Mouse (Mus musculus) brain, embryonic 14.5 days (tissue): ENCODE results near the gene Lmo4. TPM values are rescaled to one million over a fixed set of nuclear protein-coding genes. Genes with fewer than 3 reads are reported as not detected.

Experiments used
- DNase-seq: peaks from one replicate; pipeline ENCODE4 v3.0.0-alpha.2; 2011; ENCODE audit warnings: low read depth
- CTCF ChIP-seq: fragments of 200-500 bp; IDR thresholded peaks from 2 replicates; pipeline ENCODE4 v1.5.1; 2012; ENCODE audit warnings: inconsistent platforms, mild to moderate bottlenecking, moderate library complexity, borderline replicate concordance; ENCODE audit not compliant: insufficient read depth, insufficient read length; ENCODE audit errors: extremely low read depth
- POLR2A ChIP-seq: fragments of 200-500 bp; IDR thresholded peaks from 2 replicates; pipeline ENCODE4 v1.6.1; 2012; ENCODE audit warnings: mild to moderate bottlenecking, inconsistent platforms, borderline replicate concordance; ENCODE audit not compliant: poor library complexity, insufficient read depth, insufficient read length, severe bottlenecking; ENCODE audit errors: extremely low read depth
- polyA plus RNA-seq: library from polyadenylated mRNA; depleted of rRNA; stranded (reverse); fragments of >200 nt; gene quantifications from 2 replicates; pipeline ENCODE4 v1.2.3, GENCODE M21; 2012; rRNA removed

Gene Lmo4
- polyA plus RNA-seq = 155 and 177 TPM in 2 replicates

DNA sequence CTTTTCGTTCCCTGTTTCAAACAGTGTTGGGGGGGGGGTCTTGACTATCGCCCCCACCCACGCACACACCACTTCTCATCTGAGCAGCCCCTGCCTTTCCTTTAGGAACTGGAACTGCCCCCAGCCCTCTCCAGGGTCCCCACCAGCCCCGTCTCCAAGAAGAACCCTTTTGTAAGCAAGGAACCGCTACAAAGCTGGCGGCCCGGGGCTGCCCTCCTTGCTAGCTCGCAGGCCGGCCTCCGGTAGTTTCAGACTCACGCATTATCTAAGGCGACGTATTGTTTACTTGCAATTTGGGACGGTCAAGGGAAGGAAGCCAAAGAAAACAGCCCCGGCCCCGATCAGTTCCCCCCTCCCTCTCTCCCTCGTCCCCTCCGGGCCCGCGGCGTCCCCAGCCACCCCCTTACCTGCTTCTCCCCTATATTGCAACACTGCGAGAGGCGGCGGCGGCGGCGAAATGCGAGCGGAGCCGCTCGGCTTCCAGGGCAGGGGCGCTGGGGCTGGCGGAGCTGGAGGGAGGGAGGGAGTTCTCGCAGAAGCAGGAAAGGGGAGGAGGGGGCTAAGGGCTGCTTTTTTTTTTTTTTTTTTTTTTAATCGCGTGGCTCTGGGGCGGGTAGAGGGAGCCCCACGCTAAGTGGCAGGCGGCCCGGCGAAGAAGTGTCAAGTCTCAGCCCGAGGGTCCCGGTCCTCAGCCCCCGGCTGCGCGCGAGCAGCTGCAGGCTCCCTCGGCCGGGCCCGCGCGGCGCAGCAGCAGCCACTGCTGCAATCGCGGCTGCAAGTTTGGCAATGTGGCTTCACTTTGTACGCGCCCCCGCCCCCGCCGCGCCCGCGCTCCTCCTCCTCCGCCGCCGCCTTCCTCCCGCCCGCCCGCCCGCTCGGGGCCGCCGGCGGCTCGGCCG lies at the start of gene Lmo4:
Gene Lmo4 (minus strand): TSS at position 808 of the 899 bp plus-strand sequence.
- TF ChIP-seq CTCF (no peak), POLR2A (peak; percentile 64)
- peak; percentile 92 for DNase-seq

GRCm38 (mm10) chr3:144254281-144254680 lies 49.3 kb upstream of the Lmo4 start:
- no peak for DNase-seq
- no peak for TF ChIP-seq CTCF
- no peak for TF ChIP-seq POLR2A

DNA sequence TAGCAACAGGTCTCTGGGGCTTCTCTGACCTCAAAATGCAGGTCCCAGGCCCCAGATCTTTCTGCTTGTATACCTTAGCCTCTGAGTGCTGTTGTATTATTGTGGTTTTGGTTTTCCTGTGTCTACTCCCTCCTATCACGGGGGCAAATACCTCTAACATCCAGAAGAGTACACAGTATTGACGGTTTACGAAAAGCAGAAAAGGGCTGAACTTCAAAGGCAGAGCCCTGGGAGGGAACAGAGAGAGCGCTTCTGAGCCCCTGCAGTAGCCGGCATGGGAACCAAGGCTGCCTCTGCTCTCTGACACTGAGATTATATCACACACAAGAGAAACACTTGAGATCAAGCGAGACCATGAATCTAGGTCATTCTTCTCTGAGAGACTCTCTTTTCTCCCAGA lies 48.0 kb upstream of the Lmo4 start:
- no peak for DNase-seq
- TF ChIP-seq POLR2A = no peak
- no peak for TF ChIP-seq CTCF

- TF ChIP-seq POLR2A (no peak), CTCF (no peak)
- no peak for DNase-seq
Observed at GRCm38 (mm10) chr3:144252109-144252508, 47.1 kb upstream of the Lmo4 start.

GRCm38 (mm10) chr3:144242025-144242673 lies 37.1 kb upstream of the Lmo4 start:
- DNase-seq = peak; percentile 90
- TF ChIP-seq CTCF (peak; percentile 89), POLR2A (no peak)

DNA sequence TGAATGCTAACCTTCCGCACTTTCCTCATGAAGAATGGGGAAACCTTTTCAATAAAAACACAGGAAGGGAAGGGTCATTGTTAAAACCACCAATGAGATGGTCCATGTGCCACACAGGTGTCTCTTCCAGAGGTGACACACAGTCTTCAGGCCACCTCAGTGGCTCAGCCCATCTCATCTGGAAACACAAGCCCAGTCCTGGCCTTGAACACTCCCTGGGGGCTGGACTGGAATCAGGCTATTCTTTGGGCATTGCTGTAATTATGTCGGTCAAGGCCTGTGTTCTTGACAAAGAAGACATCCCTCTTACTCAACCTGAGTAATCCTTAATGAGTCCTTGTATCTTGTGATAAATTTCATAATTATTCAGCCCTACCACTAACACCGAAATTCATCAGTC lies 36.1 kb upstream of the Lmo4 start:
- DNase-seq = no peak
- TF ChIP-seq CTCF (no peak), POLR2A (no peak)

DNA sequence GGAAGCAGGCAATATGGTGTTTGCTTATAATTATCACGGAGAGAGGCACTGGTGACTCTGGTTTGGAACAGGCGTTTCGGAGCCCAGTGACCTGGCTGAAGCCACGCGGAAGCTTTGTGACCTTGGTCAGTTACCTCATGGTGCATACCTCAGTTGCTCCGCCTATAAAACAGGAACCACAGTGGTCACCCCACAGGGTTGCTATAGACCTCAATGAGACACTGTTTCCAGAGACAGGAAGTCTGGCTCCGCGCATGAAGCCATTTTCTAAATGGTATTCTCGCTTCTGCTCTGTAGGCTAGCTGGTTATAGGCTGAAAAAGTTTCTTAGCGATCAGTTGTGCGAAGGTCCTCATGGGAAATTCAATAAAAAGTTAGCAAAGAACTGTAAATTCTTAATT lies 33.5 kb upstream of the Lmo4 start:
- DNase-seq = no peak
- no peak for TF ChIP-seq CTCF
- no peak for TF ChIP-seq POLR2A

DNA sequence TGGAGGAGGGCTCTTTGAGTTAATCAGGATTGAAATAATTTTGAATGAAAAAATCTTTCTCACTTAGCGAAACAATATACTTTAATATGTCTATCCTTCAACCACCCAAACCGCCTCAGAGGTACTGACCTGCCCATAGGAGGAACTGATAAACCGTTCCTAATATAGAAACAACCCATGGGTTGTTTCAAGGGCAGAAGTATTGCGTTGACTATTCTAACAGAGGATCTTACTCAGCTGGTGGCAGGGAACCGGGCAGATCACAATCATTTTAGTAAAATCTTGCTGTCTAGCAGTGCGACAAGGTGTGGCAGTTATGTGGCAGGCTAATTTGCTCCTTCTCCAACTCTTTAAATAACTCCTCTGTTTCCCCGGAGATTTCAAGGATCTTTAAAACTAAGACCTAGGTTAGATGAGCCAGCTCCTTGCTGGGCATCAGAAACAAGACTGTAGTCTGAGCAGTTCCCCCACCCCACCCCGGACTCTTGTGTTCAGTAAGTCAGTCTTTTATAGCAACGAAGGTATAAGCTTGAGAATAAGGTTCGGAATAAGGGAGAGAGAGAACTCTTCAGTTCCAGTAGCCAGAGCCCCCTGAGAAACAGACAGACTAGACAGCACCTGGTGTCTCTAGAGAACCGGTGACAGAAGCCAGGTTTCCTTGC lies 27.5 kb upstream of the Lmo4 start:
- DNase-seq = no peak
- TF ChIP-seq POLR2A (no peak), CTCF (no peak)

DNA sequence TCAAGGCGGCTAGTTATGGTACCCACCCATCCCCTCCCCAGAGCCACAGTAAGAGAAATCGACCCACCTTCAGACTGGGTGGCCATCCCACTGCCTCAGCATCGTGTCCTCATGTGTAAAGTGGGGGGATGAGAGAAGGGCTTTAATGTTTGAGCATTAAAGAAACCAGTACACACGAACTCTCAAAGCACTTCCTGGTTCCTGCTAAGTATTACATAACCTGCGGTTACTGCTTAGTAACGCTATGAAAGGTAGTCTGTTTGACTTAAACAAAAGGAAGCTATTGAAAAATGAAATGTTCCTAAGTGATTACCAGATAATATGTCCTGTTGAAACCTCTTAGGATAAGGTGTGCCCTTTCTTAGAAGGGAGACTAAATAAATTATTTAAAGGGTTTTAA lies 26.9 kb upstream of the Lmo4 start:
- no peak for TF ChIP-seq CTCF
- TF ChIP-seq POLR2A = no peak
- DNase-seq = no peak

DNA sequence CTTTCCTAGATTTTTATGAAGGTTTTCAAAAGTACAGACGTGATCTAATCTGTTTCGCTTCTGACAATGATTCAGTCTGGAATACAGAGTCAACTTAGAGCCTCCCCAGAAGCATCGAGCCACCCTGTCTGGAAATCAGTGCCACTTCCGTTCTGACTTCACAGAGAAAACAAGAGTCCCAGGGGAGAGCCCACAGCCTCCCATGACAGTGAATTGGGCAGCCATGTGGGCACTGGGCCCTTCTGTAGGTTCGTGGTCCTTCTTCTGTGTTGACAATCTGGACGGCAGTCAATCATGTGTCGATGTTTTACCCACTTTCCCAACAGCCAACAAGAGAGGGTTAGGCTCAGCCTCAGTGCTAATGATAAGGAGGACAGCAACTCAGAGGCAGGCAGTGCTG lies 26.4 kb upstream of the Lmo4 start:
- TF ChIP-seq POLR2A (no peak), CTCF (no peak)
- DNase-seq = no peak

DNA sequence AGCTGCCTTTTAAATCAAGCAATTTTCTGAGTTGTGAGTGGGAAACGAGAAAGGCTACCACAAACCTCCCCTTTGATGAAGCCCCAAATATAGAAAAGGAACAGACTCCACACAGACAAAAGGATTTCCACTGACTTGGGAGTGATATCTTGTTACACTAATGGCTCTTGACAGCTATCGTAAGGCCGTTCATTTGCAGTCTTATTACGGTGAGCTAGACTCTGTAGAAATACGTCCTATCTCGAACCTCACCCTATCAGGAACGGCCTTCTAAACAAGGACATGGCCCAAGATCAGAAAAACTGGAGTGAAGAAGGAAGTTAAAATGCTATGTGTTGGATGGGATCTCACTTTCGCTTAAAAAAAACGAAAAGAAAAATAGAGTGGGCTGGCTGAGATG lies 25.0 kb upstream of the Lmo4 start:
- TF ChIP-seq POLR2A (no peak), CTCF (no peak)
- no peak for DNase-seq
